Mouse (Mus musculus): ENCODE data around the gene Asl. TPM values are rescaled to one million over a fixed set of nuclear protein-coding genes. Genes with fewer than 3 reads are reported as not detected.
A peak's percentile ranks its signal among the peaks of the same experiment; 100 is the strongest.

The Asl gene
- polyA plus RNA-seq, 1 experiment from 2014 or later = 37.8 TPM

- ATAC-seq (ENCODE audit: low read depth) (peak; percentile 90), DNase-seq (peak; percentile 86)
- H3K27me3 ChIP-seq = 0 out of 2 replicates have a peak, but pooled peaks cover 8% of the 10 kb centered on the region
- peak overlapping the region; percentile 94 for H3K4me2 ChIP-seq
- H3K27ac ChIP-seq = peak overlapping the region; percentile 91
- H3K9me3 ChIP-seq (replicated peaks) = no peaks in the 10 kb centered on the region
- peaks cover 45% of the 10 kb centered on the region for H3K4me1 ChIP-seq (replicated peaks)
- peak overlapping the region; percentile 75 for H3K9ac ChIP-seq
- no peaks in the 10 kb centered on the region for H3K36me3 ChIP-seq
- under 1% methylated on average over 32 of the region's 32 CpGs for WGBS (ENCODE audit: insufficient replicate concordance)
- peak overlapping the region; percentile 70 for H3K4me3 ChIP-seq (replicated peaks)
These were observed 5.1 kb downstream of the Asl start for GRCm38 (mm10) chr5:130023767-130024539.

- Histone ChIP-seq H3K9me3 (replicated peaks) (no peaks in the 10 kb centered on the region), H3K4me3 (replicated peaks) (peak overlapping the region; percentile 70), H3K9ac (peak overlapping the region; percentile 75; the same call in 1 of the 2 replicates), H3K27ac (peak overlapping the region; percentile 26), H3K36me3 (peaks cover 2% of the 10 kb centered on the region; the same call in 1 of the 2 replicates), H3K27me3 (0 out of 2 replicates have a peak, but pooled peaks cover 8% of the 10 kb centered on the region), H3K4me1 (replicated peaks) (peaks cover 41% of the 10 kb centered on the region), H3K4me2 (peak overlapping the region; percentile 94)
- no peak for DNase-seq
- 39% methylated on average over 12 of the region's 12 CpGs for WGBS (ENCODE audit: insufficient replicate concordance)
- ATAC-seq (ENCODE audit: low read depth) = no peak
These were observed 5.8 kb downstream of the Asl start for GRCm38 (mm10) chr5:130023067-130023766.

- H3K27ac ChIP-seq = peak overlapping the region; percentile 6; the same call in 1 of the 2 replicates
- 75% methylated on average over 7 of the region's 7 CpGs for WGBS (ENCODE audit: insufficient replicate concordance)
- 0 out of 2 replicates have a peak, but pooled peaks cover 8% of the 10 kb centered on the region for H3K27me3 ChIP-seq
- peaks cover 7% of the 10 kb centered on the region; the same call in 1 of the 2 replicates for H3K36me3 ChIP-seq
- no peaks in the 10 kb centered on the region for H3K9me3 ChIP-seq (replicated peaks)
- no peak overlapping the region; the same call in 1 of the 2 replicates for H3K4me3 ChIP-seq (replicated peaks)
- DNase-seq (no peak), ATAC-seq (ENCODE audit: low read depth) (no peak)
- H3K4me1 ChIP-seq (replicated peaks) = peaks cover 40% of the 10 kb centered on the region
- peak overlapping the region; percentile 94 for H3K4me2 ChIP-seq
- H3K9ac ChIP-seq = no peak overlapping the region
These were observed 6.7 kb downstream of the Asl start for GRCm38 (mm10) chr5:130022366-130022765.

- ATAC-seq (ENCODE audit: low read depth) (no peak), DNase-seq (no peak)
- no peaks in the 10 kb centered on the region for H3K9me3 ChIP-seq (replicated peaks)
- H3K27me3 ChIP-seq = 0 out of 2 replicates have a peak, but pooled peaks cover under 1% of the 10 kb centered on the region
- H3K4me2 ChIP-seq = peak overlapping the region; percentile 94; the same call in 1 of the 2 replicates
- no peak overlapping the region for H3K27ac ChIP-seq
- 55% methylated on average over 5 of the region's 5 CpGs for WGBS (ENCODE audit: insufficient replicate concordance)
- H3K9ac ChIP-seq = 0 out of 2 replicates have a peak overlapping the region, but pooled peaks have one; percentile 3
- no peak overlapping the region for H3K4me3 ChIP-seq (replicated peaks)
- H3K36me3 ChIP-seq = peaks cover 12% of the 10 kb centered on the region; the same call in 1 of the 2 replicates
- peaks cover 40% of the 10 kb centered on the region for H3K4me1 ChIP-seq (replicated peaks)
These were observed 7.6 kb downstream of the Asl start for GRCm38 (mm10) chr5:130021361-130021966.

- WGBS (ENCODE audit: insufficient replicate concordance) = 72% methylated on average over 8 of the region's 8 CpGs
- peaks cover 35% of the 10 kb centered on the region for H3K4me1 ChIP-seq (replicated peaks)
- H3K4me2 ChIP-seq = no peak overlapping the region
- H3K4me3 ChIP-seq (replicated peaks) = no peak overlapping the region
- H3K9me3 ChIP-seq (replicated peaks) = no peaks in the 10 kb centered on the region
- peaks cover 32% of the 10 kb centered on the region for H3K36me3 ChIP-seq
- H3K27ac ChIP-seq = no peak overlapping the region
- DNase-seq = no peak
- H3K9ac ChIP-seq = no peak overlapping the region
- no peak for ATAC-seq (ENCODE audit: low read depth)
- no peaks in the 10 kb centered on the region for H3K27me3 ChIP-seq
These were observed 9.6 kb downstream of the Asl start for GRCm38 (mm10) chr5:130019461-130019860.

- H3K4me3 ChIP-seq (replicated peaks) = no peak overlapping the region
- H3K27me3 ChIP-seq = no peaks in the 10 kb centered on the region
- WGBS (ENCODE audit: insufficient replicate concordance) = 92% methylated on average over 3 of the region's 3 CpGs
- peaks cover 6% of the 10 kb centered on the region for H3K4me1 ChIP-seq (replicated peaks)
- peaks cover 14% of the 10 kb centered on the region for H3K9me3 ChIP-seq (replicated peaks)
- no peak overlapping the region for H3K4me2 ChIP-seq
- H3K36me3 ChIP-seq = peaks cover 67% of the 10 kb centered on the region
- no peak for ATAC-seq (ENCODE audit: low read depth)
- DNase-seq = no peak
- no peak overlapping the region for H3K27ac ChIP-seq
- no peak overlapping the region for H3K9ac ChIP-seq
These were observed 13.9 kb downstream of the Asl start for GRCm38 (mm10) chr5:130015104-130015503.

- Histone ChIP-seq H3K4me1 (replicated peaks) (peaks cover 5% of the 10 kb centered on the region), H3K27me3 (no peaks in the 10 kb centered on the region), H3K4me3 (replicated peaks) (no peak overlapping the region), H3K9ac (no peak overlapping the region), H3K9me3 (replicated peaks) (peaks cover 14% of the 10 kb centered on the region), H3K36me3 (peaks cover 50% of the 10 kb centered on the region), H3K4me2 (no peak overlapping the region), H3K27ac (no peak overlapping the region)
- DNase-seq (no peak), ATAC-seq (ENCODE audit: low read depth) (no peak)
- 80% methylated on average over 5 of the region's 5 CpGs for WGBS (ENCODE audit: insufficient replicate concordance)
These were observed 18.1 kb downstream of the Asl start for GRCm38 (mm10) chr5:130010961-130011360.

- H3K4me3 ChIP-seq (replicated peaks) = no peak overlapping the region
- no peaks in the 10 kb centered on the region for H3K27me3 ChIP-seq
- H3K36me3 ChIP-seq = peaks cover 38% of the 10 kb centered on the region
- DNase-seq = no peak
- H3K4me1 ChIP-seq (replicated peaks) = peaks cover 5% of the 10 kb centered on the region
- peaks cover 14% of the 10 kb centered on the region for H3K9me3 ChIP-seq (replicated peaks)
- no peak overlapping the region for H3K27ac ChIP-seq
- H3K4me2 ChIP-seq = no peak overlapping the region
- no peak overlapping the region for H3K9ac ChIP-seq
- ATAC-seq (ENCODE audit: low read depth) = no peak
- 85% methylated on average over 4 of the region's 4 CpGs for WGBS (ENCODE audit: insufficient replicate concordance)
These were observed 19.3 kb downstream of the Asl start for GRCm38 (mm10) chr5:130009784-130010183.

GRCm38 (mm10) chr5:130008034-130008590 lies 20.9 kb downstream of the Asl start:
- Histone ChIP-seq H3K9me3 (replicated peaks) (peaks cover 14% of the 10 kb centered on the region), H3K27me3 (no peaks in the 10 kb centered on the region), H3K27ac (no peak overlapping the region), H3K4me1 (replicated peaks) (peaks cover 11% of the 10 kb centered on the region), H3K36me3 (peaks cover 27% of the 10 kb centered on the region), H3K4me2 (no peak overlapping the region), H3K9ac (no peak overlapping the region), H3K4me3 (replicated peaks) (no peak overlapping the region)
- DNase-seq = no peak
- 64% methylated on average over 6 of the region's 6 CpGs for WGBS (ENCODE audit: insufficient replicate concordance)
- ATAC-seq (ENCODE audit: low read depth) = no peak

- 73% methylated on average over 1 of the region's 1 CpGs for WGBS (ENCODE audit: insufficient replicate concordance)
- Histone ChIP-seq H3K9ac (no peak overlapping the region), H3K9me3 (replicated peaks) (peaks cover 14% of the 10 kb centered on the region), H3K4me2 (no peak overlapping the region), H3K27ac (no peak overlapping the region), H3K4me3 (replicated peaks) (no peak overlapping the region), H3K36me3 (peaks cover 20% of the 10 kb centered on the region), H3K4me1 (replicated peaks) (peaks cover 14% of the 10 kb centered on the region), H3K27me3 (no peaks in the 10 kb centered on the region)
- DNase-seq (no peak), ATAC-seq (ENCODE audit: low read depth) (no peak)
These were observed 21.7 kb downstream of the Asl start for GRCm38 (mm10) chr5:130007344-130007743.

Data from liver, embryonic 13.5 days (tissue).